Mouse (Mus musculus): Measurements from ENCODE around the gene Prpf6.
A peak's percentile ranks its signal among the peaks of the same experiment; 100 is the strongest.

Gene Prpf6

DNA sequence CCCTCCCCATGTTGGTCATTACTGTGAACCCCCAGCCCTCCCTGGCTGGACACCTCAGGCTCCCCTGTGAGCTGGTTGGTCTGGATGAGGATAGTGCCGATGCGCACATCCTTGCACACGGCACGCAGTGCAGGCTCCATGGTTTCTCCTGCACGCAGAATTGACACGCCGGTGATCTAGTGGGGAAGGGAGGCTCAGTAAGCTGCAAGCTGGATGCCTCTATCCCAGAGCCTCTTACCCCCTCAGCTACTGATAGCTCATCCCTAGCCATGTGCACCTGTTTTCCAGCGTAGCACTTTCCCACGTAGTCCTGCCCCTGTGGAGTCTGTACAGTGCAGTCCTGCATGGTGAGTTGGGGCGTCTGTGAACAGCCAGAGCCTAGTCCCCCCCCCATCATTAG is 21.8 kb upstream of the Prpf6 start:
- Histone ChIP-seq H3K27me3 (ENCODE audit: insufficient read depth, low read length) (no peaks in the 10 kb centered on the region), H3K9me3 (ENCODE audit: low read length) (no peaks in the 10 kb centered on the region), H3K4me3 (replicated peaks; ENCODE audit: low read length) (0 out of 2 replicates have a peak overlapping the region, but pooled peaks have one; percentile 1), H3K4me1 (replicated peaks; ENCODE audit: low read depth, low read length) (peaks cover 14% of the 10 kb centered on the region; the same call in 1 of the 2 replicates), H3K36me3 (ENCODE audit: insufficient read depth, low read length) (peaks cover 14% of the 10 kb centered on the region; the same call in 1 of the 2 replicates)
- TF ChIP-seq POU5F1 (IDR thresholded peaks at IDR 0.05; ENCODE audit: borderline replicate concordance, low read length): no peak
- TF ChIP-seq NANOG (IDR thresholded peaks at IDR 0.05; ENCODE audit: borderline replicate concordance, low read length): no peak
- TF ChIP-seq CTCF (conservative IDR thresholded peaks at IDR 0.05; ENCODE audit: low read length): no peak

DNA sequence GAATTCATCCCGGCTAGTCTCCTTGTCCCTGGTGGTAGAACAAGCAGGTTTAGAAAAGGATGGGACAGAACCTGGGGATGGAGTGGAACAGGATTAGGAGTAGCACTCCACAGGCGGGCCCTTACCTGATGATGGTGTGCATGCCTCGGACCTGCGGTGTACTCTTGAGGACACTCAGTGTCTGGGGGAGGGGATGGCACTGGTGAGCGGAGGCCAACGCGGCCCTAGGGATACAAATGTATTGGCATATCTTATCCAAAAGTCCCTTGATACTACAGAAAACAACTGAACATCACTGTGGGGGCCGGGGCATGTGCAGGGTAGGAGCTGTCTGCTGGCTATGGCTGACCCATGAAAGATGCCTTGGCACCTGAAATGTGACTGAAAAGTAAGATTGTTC is 21.3 kb upstream of the Prpf6 start:
- no peaks in the 10 kb centered on the region for H3K9me3 ChIP-seq (ENCODE audit: low read length)
- 0 out of 2 replicates have a peak overlapping the region, but pooled peaks have one; percentile 1 for H3K4me3 ChIP-seq (replicated peaks; ENCODE audit: low read length)
- peaks cover 14% of the 10 kb centered on the region; the same call in 1 of the 2 replicates for H3K4me1 ChIP-seq (replicated peaks; ENCODE audit: low read depth, low read length)
- H3K27me3 ChIP-seq (ENCODE audit: insufficient read depth, low read length): no peaks in the 10 kb centered on the region
- H3K36me3 ChIP-seq (ENCODE audit: insufficient read depth, low read length): peaks cover 14% of the 10 kb centered on the region; the same call in 1 of the 2 replicates
- TF ChIP-seq POU5F1 (IDR thresholded peaks at IDR 0.05; ENCODE audit: borderline replicate concordance, low read length) (no peak), NANOG (IDR thresholded peaks at IDR 0.05; ENCODE audit: borderline replicate concordance, low read length) (no peak), CTCF (conservative IDR thresholded peaks at IDR 0.05; ENCODE audit: low read length) (no peak)

DNA sequence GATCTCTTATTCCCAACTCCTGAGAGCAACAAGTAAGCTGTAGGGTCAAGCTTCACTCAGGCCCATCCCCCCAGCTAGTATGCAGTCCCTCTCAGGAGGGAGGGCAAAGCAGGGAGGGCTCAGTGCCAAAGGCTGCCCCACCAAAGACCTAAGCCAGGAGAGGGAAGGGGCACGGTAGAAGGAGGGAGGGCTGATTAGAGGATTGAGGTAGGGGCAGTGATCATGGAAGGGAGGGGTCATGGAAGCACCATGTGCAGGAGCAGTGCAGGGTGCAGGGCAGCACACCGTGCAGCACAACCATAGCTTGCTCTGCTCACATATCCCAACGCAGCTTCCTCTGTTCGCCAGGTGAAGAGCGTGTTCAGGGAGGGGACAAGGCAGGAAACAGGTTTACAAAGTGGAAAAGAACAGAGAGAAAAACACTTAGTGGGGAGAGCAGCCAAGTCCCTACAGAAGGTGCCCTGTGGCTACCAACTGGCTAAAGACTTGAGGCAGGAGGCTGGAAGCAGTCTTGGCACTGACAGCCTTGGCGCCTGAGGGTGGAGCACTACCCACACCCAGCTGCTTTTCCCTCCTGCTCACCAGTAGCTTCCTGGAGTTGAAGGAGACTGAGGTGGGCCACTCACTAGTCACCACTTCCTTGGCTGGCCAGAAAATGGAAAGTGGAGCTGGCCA is 20.6 kb upstream of the Prpf6 start:
- peaks cover 14% of the 10 kb centered on the region; the same call in 1 of the 2 replicates for H3K4me1 ChIP-seq (replicated peaks; ENCODE audit: low read depth, low read length)
- no peak overlapping the region for H3K4me3 ChIP-seq (replicated peaks; ENCODE audit: low read length)
- H3K27me3 ChIP-seq (ENCODE audit: insufficient read depth, low read length): no peaks in the 10 kb centered on the region
- TF ChIP-seq NANOG (IDR thresholded peaks at IDR 0.05; ENCODE audit: borderline replicate concordance, low read length) (no peak), POU5F1 (IDR thresholded peaks at IDR 0.05; ENCODE audit: borderline replicate concordance, low read length) (no peak), CTCF (conservative IDR thresholded peaks at IDR 0.05; ENCODE audit: low read length) (no peak)
- peaks cover 14% of the 10 kb centered on the region; the same call in 1 of the 2 replicates for H3K36me3 ChIP-seq (ENCODE audit: insufficient read depth, low read length)
- no peaks in the 10 kb centered on the region for H3K9me3 ChIP-seq (ENCODE audit: low read length)

DNA sequence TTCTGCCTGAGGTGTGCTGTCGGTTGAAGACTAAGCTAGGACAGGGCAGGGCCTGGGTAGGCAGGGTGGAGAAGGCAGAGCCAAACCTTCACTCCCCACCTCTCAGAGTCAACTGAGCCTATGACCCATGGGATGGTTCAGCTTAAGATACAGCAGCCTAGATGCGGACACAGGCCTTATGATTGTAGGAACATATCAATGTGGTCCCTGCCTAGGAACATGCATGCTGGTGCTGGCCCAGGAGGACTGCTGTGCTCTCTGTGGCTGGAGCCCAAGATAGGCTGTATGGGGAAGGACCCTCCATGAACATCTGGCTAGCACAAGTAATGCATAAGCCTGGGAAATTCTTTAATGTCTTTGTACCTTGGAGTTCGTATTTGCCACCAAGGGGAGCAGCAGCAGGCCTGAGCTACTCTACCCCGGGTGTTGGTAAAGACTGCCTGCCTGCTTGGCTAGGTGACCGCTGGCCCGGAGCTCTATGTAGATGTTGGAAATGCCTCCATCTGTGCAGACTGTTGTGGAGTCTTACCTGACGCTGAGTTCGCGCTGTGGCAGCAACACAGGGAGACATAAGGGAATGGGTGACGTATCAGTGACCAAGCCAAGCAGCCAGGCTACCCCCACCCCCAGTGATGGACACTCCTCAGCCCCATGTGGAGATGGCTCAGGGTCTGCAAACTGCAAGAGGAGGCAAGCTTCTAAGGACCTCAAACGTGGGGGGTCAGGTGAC is 19.6 kb upstream of the Prpf6 start:
- Histone ChIP-seq H3K4me3 (replicated peaks; ENCODE audit: low read length) (no peak overlapping the region), H3K9me3 (ENCODE audit: low read length) (no peaks in the 10 kb centered on the region), H3K4me1 (replicated peaks; ENCODE audit: low read depth, low read length) (peaks cover 14% of the 10 kb centered on the region; the same call in 1 of the 2 replicates), H3K36me3 (ENCODE audit: insufficient read depth, low read length) (peaks cover 14% of the 10 kb centered on the region; the same call in 1 of the 2 replicates), H3K27me3 (ENCODE audit: insufficient read depth, low read length) (peaks cover 4% of the 10 kb centered on the region; the same call in 1 of the 2 replicates)
- TF ChIP-seq CTCF (conservative IDR thresholded peaks at IDR 0.05; ENCODE audit: low read length) (no peak), POU5F1 (IDR thresholded peaks at IDR 0.05; ENCODE audit: borderline replicate concordance, low read length) (no peak), NANOG (IDR thresholded peaks at IDR 0.05; ENCODE audit: borderline replicate concordance, low read length) (no peak)

DNA sequence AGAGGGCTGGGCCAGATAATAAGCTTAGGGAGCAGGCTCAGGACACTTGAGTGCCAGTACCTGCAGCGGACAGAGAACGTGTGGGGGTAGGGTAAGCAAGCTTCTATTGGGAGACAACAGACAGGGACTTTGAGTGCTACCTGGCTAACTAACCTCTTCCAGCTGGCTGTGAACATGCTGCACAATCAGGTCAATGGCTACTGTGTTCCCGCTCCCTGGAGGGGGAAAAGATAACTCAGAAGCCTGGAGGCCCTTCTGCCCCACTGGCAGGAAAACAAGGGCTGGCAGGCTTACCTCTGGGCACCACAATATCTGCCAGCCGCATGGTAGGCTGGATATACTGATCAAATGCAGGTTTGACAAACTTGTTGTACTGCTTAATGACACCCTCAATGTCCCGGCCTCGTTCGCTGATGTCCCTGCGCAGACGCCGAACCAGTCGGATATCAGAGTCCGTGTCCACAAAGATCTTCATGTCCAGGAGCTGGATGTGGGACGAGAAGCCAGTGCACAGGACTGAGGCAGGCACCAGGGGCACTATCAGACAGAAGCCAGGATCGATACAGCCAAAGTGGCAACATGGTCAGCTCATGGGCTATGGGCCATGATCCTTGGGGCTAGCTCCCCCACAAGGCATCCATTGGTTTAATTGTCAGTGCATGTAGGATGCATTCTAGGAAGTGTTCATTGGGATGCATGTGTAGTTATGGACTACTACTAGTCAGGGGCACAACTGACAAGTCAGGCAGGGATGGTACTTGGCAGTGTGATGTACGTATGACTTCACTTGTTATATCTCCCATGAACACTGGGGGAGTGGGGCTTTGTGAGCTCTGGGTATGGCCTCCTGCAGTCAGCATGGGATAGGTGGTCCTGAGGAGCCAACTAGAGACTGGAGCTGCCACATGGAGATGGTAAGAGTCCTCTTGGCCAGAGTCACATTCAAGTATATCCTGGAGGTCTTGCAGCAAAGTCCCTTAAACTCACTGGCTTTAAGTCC is 18.4 kb upstream of the Prpf6 start:
- Histone ChIP-seq H3K27me3 (ENCODE audit: insufficient read depth, low read length) (peaks cover 4% of the 10 kb centered on the region; the same call in 1 of the 2 replicates), H3K9me3 (ENCODE audit: low read length) (no peaks in the 10 kb centered on the region), H3K4me3 (replicated peaks; ENCODE audit: low read length) (no peak overlapping the region), H3K4me1 (replicated peaks; ENCODE audit: low read depth, low read length) (peaks cover 14% of the 10 kb centered on the region; the same call in 1 of the 2 replicates), H3K36me3 (ENCODE audit: insufficient read depth, low read length) (peaks cover 14% of the 10 kb centered on the region; the same call in 1 of the 2 replicates)
- TF ChIP-seq POU5F1 (IDR thresholded peaks at IDR 0.05; ENCODE audit: borderline replicate concordance, low read length) (no peak), NANOG (IDR thresholded peaks at IDR 0.05; ENCODE audit: borderline replicate concordance, low read length) (no peak), CTCF (conservative IDR thresholded peaks at IDR 0.05; ENCODE audit: low read length) (no peak)

DNA sequence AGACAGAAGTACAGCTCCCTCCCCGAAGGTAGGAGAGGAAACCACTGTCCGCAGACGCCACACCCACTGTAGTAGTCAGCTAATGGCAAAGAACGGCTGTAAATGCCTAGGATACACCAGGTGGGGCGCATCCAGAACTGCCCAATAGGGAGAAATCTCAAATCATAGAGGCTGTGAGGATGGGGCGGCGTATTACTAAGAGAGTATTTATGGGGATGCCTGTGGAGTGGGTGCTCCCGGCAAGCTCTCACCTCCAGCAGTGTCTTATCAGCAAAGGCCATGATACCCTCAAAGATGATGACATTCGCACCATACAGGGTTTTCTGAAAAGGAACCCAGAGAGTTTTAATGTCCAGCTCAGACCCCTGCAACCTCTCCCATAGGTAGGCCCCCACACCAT is 17.7 kb upstream of the Prpf6 start:
- Histone ChIP-seq H3K4me3 (replicated peaks; ENCODE audit: low read length) (no peak overlapping the region), H3K4me1 (replicated peaks; ENCODE audit: low read depth, low read length) (peaks cover 14% of the 10 kb centered on the region; the same call in 1 of the 2 replicates), H3K36me3 (ENCODE audit: insufficient read depth, low read length) (peaks cover 14% of the 10 kb centered on the region; the same call in 1 of the 2 replicates), H3K27me3 (ENCODE audit: insufficient read depth, low read length) (peaks cover 4% of the 10 kb centered on the region; the same call in 1 of the 2 replicates), H3K9me3 (ENCODE audit: low read length) (no peaks in the 10 kb centered on the region)
- TF ChIP-seq POU5F1 (IDR thresholded peaks at IDR 0.05; ENCODE audit: borderline replicate concordance, low read length): no peak
- TF ChIP-seq NANOG (IDR thresholded peaks at IDR 0.05; ENCODE audit: borderline replicate concordance, low read length): no peak
- no peak for TF ChIP-seq CTCF (conservative IDR thresholded peaks at IDR 0.05; ENCODE audit: low read length)

DNA sequence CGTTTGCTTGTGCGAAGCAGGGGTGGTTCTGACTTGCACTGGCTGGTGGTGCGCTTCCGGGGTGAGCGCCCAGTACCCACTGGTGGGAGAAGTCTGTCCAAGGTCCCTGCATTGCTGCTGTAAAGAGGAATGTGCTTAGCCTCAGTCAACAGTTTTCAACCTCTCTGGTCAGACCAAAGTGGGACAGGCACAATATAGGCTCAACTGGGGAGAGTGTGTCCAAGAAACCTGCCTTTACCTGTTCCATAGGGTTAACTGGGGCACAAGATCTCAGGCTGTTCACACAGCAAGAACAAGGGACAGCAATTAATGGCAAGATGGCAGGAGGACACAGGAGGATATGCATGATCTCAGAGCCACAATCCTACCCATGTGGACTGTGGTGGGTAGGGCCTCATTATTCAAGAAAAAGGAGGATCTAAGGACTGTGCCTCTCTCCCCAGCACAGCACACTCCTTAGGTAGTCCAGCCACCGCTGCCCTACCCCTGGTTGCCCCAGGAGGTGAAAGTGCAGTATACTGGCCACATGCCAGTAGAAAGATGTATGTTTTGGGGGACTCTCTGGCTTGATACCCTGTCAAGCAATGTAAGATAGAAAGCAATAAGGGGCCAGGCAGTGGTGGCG is 16.6 kb upstream of the Prpf6 start:
- H3K4me1 ChIP-seq (replicated peaks; ENCODE audit: low read depth, low read length): peaks cover 20% of the 10 kb centered on the region
- H3K9me3 ChIP-seq (ENCODE audit: low read length): no peaks in the 10 kb centered on the region
- H3K4me3 ChIP-seq (replicated peaks; ENCODE audit: low read length): no peak overlapping the region
- H3K36me3 ChIP-seq (ENCODE audit: insufficient read depth, low read length): peaks cover 14% of the 10 kb centered on the region; the same call in 1 of the 2 replicates
- no peak for TF ChIP-seq POU5F1 (IDR thresholded peaks at IDR 0.05; ENCODE audit: borderline replicate concordance, low read length)
- TF ChIP-seq CTCF (conservative IDR thresholded peaks at IDR 0.05; ENCODE audit: low read length): no peak
- no peak for TF ChIP-seq NANOG (IDR thresholded peaks at IDR 0.05; ENCODE audit: borderline replicate concordance, low read length)
- peaks cover 4% of the 10 kb centered on the region; the same call in 1 of the 2 replicates for H3K27me3 ChIP-seq (ENCODE audit: insufficient read depth, low read length)
